Mouse (Mus musculus) monocyte, adult 59 days (primary cell): Measurements from ENCODE around the gene Gm47841. TPM values are rescaled to one million over a fixed set of nuclear protein-coding genes. Genes with fewer than 3 reads are reported as not detected.

ENCODE experiments used
- total RNA-seq, 2 experiments: library from RNA; stranded (reverse); gene quantifications; one replicate each; pipeline ENCODE4 v1.2.4; 2023

Gene Gm47841
- not detected for total RNA-seq

DNA sequence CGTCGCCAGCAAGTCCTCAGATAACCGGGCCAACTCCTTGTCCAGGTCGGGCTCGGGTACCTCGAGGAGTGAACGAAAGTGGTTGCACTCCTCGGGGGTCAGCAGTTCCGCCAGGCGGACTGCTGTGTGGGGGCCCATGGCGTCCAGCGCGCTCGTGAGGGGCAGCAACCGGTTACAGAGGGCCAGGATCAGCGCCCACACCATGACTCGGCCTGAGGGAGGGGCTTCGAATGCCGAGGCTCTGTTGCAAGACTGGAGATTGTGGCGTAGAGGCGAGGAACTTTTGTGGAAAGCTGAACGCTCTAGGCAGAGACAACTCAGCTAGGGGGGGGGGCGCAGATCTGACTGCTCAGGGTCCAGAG lies at the start of gene Gm47841:
Gm47841 (minus strand) TSS at position 204 of the 362 bp plus-strand sequence.

DNA sequence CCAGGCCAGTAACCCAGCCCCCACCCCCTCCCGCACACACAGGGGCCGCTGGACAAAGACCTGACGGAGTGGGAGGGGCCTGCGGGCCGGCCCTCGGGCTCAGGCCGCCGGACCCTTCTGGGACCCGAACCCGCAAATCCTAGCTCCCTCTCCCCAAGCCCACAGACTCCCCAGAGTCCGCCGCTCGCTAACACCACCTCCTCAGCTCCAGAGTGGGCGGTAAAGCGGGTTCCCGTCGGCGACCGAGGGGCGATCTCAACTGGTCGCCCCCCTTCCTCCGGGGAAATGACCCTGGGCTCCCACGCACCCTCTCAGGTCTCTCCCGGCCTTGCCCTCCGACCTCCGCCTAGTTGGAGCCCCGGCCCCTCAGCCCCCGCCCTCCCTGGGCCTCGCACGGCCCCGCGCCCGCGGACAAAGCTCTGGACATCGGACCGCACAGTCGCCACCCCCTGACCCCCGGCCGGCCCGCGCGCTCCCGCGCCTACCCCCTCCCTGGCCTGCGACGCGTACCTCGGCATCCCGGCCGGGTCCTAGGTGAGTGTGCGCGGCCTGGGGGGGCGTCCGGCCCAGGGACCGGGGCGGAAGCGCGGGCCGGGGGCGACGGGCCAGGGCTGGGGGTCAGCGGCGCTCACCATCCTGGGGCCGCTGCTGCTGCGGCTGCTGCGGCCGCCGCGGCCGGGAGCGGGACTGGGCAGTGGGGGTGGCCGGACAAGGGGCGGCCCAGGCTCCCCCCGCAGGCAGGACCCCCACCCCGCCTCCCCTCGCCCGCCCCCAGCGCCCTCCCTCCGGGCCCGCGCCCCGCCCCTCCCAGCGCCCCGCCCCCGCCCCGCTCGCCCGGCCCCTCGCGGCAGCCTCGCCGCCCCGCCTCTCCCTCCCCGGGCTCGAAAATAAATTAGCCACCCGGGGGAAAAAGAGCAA lies 30.9 kb upstream of the Gm47841 start, which contains the start of gene Fignl2:
Fignl2 (minus strand) TSS at position 755 of the 918 bp plus-strand sequence.

Other genes starting within 250 kb of the Gm47841 start
- gene Scn8a, start 177.5 kb downstream of the Gm47841 start, total RNA-seq, result not detected
- 1 to 10 TPM in 1 of 2 experiments, under 1 TPM in 1; 0.89 to 1.0 TPM for gene Fignl2, start 31.2 kb upstream of the Gm47841 start, total RNA-seq
- gene Ankrd33, start 68.4 kb upstream of the Gm47841 start, total RNA-seq, result not detected
- 10 to 100 TPM; 52.6 to 61.6 TPM for gene Acvrl1, start 81.1 kb upstream of the Gm47841 start, total RNA-seq
- 10 to 100 TPM; 25.7 to 26.7 TPM for gene Acvr1b, start 126.7 kb upstream of the Gm47841 start, total RNA-seq
- gene Grasp, start 176.8 kb upstream of the Gm47841 start, total RNA-seq, result 10 to 100 TPM; 15.2 to 17.9 TPM
- gene Nr4a1, start 206.9 kb upstream of the Gm47841 start, total RNA-seq, result 1,000 to 10,000 TPM; 2,185 to 2,202 TPM
- 10 to 100 TPM; 42.9 to 44.5 TPM for gene Atg101, start 236.9 kb upstream of the Gm47841 start, total RNA-seq
- under 1 TPM; 0.46 to 0.79 TPM for gene 6030408B16Rik, start 245.8 kb upstream of the Gm47841 start, total RNA-seq